Mouse (Mus musculus) gastrocnemius, adult 8-10 months (tissue): ENCODE data around the gene Rps6. TPM values are rescaled to one million over a fixed set of nuclear protein-coding genes. Genes with fewer than 3 reads are reported as not detected.
A peak's percentile ranks its signal among the peaks of the same experiment; 100 is the strongest.
"Not testable (repeated sequence)": the region's sequence is repeated elsewhere in the genome, so short reads cannot be mapped to it uniquely, and the experiment has no call there.

ENCODE experiments used
- DNase-seq, 2 experiments: peaks; one replicate each; pipeline ENCODE4 v3.0.0; 2022; ENCODE audit warnings: low spot score in 2 of 2
- total RNA-seq, 4 experiments: library from RNA; stranded (reverse); gene quantifications; 2 replicates each; pipeline ENCODE4 v1.2.4; 2022

The Rps6 gene
- total RNA-seq, 4 experiments from 2014 or later = 382 to 465 (median 415) TPM

DNA sequence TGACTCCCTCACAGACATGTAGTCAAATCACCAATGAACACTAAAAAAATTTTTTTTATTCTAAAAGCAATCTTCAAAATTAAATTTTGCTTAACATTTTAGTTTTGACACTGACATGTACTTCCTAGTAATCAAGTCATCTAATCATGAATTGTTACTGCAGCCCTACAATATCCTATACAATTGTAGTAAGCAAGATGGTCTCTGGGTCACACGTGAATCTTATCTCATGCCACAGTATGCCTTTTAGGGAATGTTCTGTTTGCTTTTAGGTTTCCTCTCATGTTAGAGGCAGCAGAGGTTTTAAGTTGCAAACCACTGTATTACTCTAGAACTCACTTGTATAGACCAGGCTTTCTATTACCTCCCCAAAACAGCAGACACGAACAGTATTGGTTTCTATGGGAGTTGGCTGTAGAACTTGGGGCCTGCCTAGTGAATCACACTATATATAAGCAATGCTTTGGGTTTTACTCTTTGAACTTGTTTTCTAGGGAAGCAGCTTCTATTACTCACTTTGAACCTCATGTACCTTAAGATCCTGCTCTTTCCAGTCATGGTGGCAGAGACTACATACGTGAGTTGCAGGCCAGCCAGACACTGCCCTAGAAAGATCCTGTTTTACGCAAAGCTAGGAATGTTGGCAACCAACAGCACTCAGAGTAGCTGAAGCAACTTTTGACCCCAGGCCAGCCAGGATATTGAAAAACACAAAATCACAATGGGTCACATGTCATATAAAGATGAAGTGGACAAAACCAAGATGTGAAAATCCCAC, 4.2 kb downstream of the Rps6 start:
- DNase-seq = no peak

DNA sequence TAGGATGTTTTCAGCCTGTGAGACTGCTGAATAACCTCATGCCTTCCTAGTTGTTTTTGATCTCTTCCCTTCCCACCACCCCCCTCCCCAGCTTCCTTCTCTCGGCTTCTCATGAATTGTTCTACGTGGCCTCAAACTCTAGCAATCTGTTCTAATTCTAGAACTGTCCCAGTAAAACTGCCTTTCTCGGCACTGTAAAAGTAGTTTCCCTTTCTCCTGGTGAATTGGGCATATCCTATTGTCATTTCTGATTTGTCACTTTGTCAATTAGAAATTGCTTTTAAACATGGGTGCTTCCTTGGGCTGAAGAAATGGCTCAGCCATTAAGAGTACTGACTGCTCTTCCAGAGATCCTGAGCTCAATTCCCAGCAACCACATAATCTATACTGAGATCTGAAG, 5.2 kb downstream of the Rps6 start:
- DNase-seq = no peak

DNA sequence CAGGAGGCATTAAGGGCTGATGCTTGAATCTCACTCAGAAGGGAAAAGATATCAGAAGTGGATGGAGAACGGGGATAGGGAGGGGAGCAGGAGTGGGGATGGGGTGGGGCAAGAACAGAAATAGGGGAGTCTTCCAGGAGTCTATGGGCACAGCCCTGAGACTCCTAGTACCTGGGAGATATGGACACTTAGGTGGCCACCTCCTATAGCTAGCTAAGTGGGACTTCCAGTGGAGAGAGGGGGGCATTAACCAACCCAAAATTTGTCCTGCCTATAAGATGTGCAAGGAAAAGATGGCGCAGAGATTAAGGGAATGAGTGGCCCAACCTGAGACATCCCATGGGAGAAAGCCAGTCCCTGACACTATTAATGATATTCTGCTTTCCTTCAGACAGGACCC, 5.9 kb downstream of the Rps6 start:
- no peak for DNase-seq

DNA sequence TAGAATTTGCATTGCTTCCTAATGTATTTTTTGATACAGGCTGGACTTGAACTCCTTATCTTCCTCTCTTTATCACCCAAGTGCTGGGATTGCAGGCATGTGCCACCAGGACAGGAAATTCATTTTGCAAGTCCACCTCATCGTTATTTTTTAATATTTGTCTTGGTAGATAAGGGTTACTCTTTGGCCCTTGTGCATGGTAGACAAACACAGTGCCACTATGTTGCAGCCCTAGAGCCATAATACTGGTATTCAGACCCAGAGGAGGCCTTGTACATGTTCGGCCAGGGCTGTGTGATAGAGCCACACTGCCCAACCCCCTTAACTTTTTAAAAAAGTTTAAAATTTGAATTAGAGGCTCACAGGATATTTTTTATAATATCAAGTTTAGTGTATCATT, 10.0 kb downstream of the Rps6 start:
- DNase-seq = no peak

DNA sequence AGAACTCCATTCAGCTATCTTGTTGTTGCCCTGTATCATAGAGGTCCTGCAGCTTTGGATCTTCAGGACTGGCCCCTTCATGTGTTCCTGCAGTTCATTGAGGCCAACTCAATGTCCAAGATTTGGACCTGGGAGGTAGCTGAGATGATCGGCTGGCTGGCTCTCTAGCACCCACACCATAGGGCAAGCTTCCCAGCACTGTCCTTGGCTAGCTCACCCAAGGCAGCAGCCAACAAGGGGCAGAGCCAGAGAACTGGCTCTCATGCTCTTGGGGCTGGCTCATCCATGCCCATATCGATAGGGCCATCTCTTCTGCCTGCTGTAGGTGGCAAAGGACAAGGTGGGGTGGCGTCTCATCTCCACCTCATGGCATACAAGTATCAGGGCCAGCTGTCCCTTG, 11.8 kb downstream of the Rps6 start:
- DNase-seq = peak; percentile 11 to 34

DNA sequence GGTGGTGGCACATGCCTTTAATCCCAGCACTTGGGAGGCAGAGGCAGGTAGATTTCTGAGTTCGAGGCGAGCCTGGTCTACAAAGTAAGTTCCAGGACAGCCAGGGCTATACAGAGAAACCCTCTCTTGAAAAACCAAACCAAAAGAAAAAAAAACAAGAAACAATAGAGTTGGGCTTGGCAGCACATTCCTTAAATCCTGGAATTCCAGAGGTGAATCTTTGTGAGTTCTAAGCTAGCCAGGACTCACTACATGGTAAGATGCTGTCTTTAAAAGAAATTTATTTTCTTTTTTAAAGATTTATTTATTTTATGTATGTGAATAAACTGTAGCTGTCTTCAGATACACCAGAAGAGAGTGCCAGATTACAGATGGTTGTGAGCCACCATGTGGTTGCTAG, 16.1 kb downstream of the Rps6 start:
- not testable (repeated sequence) for DNase-seq

DNA sequence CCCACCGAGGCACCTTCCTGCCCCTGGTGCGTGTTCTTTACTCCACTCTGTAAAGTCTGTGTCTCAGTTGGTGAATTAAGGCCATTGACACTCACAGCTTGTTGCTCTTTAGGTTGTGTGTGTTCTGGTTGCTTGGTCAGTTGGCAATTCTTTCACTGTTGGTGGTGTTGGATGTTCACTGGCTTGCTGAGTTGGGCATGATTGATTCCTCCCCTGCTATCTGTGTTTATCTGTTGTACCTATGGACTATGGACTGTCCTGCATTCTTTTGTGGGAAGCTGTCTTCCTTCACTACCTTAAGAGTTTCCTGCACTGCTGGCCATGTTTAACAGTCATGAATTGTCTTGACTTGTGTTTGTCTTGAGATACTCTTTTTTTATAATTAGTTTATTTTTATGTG, 25.3 kb downstream of the Rps6 start:
- no peak for DNase-seq

DNA sequence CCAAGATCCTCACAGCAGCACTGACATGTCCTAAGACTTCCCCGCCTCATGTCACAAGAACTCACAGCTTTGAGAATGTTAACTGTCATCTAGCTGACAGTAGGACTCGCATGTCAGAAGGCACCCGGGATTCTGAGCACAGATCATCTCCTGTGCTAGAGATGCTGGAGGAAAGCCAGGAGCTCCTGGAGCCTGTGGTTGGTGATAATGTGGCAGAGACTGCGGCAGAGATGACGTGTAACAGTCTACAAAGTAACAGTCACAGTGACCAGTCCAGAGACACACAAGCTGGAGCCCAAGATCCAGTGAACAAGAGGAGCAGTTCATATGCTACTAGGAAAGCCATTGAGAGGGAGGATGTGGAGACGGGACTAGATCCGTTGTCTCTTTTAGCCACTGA, 32.1 kb downstream of the Rps6 start:
- no peak for DNase-seq

DNA sequence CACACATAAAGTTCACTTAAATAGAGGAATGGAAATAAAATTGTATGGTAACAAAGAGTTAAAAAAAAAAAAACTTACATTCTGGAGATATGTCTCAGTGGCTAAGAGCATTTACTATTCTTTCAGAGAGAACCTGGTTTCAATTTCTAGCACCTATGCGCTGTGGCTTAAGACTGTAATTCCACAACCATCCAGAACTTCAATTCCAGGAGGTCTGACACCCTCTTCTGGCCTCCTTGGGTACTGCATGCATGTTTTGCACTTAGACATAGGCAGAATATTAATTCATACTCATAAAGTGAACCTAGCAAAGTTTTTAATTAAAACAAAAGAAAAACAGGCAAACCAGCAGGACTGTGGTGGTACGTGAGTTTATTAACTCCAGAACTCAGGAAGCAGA, 34.0 kb downstream of the Rps6 start:
- peak; percentile 16 to 17 for DNase-seq

DNA sequence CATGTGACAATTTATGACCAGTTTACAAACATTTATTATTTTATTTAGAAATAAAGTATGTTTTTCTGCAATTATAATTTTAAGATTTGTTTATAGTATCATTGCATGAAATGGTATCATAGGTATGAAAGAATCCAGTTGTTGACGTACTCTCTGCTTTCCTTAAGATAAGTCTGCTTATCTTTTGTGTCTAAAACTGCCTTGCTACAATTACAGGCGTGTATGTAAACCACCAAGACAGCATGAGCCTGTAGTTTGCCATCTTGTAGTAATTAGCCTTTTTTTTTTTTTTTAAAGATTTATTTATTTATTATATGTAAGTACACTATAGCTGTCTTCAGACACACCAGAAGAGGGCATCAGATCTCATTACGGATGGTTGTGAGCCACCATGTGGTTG, 42.4 kb downstream of the Rps6 start:
- DNase-seq = no peak

DNA sequence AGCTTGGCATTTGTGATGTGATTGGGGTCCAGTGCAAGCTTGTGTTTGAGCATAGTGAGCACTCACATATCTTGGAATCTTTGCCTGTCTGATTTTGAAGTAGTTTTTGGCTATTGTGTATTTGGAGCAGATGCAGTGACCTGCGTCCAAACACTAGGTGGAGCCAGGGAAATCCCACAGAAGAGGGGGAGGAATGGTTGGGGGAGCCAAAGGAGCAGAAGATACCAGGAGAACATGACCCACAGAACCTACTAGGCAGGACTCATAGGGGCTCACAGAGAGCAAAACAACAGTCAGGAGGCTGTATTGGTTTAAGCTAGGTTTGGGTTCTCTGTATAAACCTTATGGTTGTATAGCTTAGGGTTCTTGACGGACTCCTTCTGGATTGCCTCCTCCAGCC, 46.6 kb downstream of the Rps6 start:
- no peak for DNase-seq

Other genes with a start within 250 kb of the Rps6 start
- 1 to 10 TPM; 6.1 to 9.4 (median 6.6) TPM for gene Haus6, start 245.4 kb downstream of the Rps6 start, total RNA-seq
- gene Plin2, start 187.4 kb downstream of the Rps6 start, total RNA-seq = 10 to 100 TPM; 42.1 to 59.5 (median 52.5) TPM
- 10 to 100 TPM; 28.9 to 36.6 (median 34.0) TPM for gene Dennd4c, start 108.9 kb downstream of the Rps6 start, total RNA-seq
- 1 to 10 TPM in 3 of 4 experiments, under 1 TPM in 1; 0.89 to 3.0 (median 2.2) TPM for gene Acer2, start 17.0 kb upstream of the Rps6 start, total RNA-seq